Mouse (Mus musculus): Measurements from ENCODE around the gene Cacna1f.

Gene Cacna1f

GRCm38 (mm10) chrX:7632560-7632959, 25.7 kb downstream of the Cacna1f start:
- no peak for DNase-seq (ENCODE audit: low read depth)

DNA sequence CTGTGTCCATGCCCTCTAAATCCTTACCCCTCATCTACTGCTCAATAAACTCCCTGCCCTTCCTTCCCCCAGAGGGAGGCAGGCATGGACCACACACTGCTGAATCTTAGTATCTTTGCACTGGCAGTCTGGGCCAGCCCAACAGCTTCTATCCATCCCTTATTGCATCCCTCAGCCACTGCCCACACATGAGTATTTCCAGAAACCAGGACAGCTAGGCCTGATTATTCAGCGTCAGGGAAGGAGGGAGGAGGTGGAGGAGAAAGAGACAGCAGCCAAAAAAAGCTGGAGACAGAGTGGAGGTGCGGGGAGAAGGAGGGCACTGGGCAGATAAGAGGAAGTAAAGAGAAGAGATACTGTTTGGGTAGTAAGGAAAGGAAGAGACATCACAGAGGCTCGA, 28.2 kb downstream of the Cacna1f start:
- no peak for DNase-seq (ENCODE audit: low read depth)

- DNase-seq (ENCODE audit: low read depth): peak; percentile 58
Measured at GRCm38 (mm10) chrX:7638401-7639091, 31.7 kb downstream of the Cacna1f start, which contains the start of gene Syp. Syp (plus strand) TSS chrX:7638471.

DNA sequence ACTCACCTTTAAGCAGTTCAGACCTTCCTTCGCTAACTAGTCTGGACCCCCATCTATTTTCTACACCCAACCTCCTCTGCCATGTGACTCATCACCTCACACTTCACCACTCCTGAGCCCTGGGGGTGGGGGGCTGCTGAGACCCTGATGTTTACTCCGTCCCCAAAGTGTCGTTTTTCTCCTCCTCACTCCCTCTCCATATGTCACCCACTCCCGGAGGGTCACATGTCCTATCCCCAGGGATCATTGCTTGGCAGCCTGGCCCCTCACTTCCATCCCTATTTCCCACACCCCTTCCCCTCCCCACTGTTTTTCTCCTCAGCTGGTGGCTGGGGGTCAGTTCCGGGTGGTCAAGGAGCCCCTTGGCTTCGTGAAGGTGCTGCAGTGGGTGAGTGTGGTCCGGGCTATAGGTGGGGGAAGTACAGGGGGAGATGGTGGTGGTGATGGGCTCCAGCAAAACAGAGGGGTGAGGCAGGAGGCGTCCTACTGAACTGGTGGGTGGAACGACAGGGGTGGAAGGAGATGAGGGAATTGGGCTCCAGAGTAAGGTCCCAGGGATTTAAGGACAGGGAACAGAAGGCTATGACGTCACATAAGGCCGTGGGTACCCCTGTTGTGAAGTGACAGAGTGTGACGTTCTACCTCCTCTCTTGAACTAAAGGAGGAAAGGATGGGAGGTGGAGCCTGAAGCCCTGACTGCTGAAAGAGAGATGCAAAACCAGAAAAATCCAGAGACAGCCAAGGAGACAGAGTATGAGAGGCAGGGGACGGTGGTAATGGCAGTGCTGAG, 32.8 kb downstream of the Cacna1f start:
- DNase-seq (ENCODE audit: low read depth): no peak

DNA sequence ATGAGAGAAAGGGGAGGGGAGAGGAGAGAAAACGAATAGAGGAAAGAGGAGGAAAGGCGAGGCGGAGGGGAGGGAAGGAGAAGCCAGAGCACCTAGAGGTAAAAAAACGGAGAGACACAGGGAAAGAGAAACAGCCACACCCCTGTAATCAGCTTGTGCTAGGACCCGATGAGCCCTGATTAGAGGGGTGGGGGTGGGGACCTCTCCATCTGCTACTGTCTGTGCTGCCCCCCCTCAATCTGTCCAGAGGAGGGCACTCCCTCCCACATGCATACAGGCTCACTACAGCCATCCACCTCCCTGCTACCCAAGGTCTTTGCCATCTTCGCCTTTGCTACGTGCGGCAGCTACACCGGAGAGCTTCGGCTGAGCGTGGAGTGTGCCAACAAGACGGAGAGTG, 33.9 kb downstream of the Cacna1f start:
- DNase-seq (ENCODE audit: low read depth): no peak

DNA sequence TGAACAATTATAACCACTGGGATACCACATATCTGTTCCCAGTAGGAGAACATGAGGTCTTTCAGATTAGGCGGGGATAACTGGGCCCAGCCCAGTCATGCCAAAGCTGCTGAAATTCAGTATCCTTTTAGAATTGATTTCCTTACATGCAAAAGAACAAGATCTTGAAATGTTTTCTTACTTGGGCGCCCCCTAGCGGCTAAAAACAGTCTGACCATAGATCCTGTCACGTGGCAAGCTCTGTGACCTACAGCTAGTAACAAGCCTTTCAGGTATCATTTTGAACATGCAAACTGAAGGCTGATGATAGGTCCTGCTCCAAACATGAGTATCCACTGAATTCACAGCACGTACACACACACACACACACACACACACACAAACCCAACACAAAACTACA, 38.5 kb downstream of the Cacna1f start:
- peak; percentile 69 for DNase-seq (ENCODE audit: low read depth)

DNA sequence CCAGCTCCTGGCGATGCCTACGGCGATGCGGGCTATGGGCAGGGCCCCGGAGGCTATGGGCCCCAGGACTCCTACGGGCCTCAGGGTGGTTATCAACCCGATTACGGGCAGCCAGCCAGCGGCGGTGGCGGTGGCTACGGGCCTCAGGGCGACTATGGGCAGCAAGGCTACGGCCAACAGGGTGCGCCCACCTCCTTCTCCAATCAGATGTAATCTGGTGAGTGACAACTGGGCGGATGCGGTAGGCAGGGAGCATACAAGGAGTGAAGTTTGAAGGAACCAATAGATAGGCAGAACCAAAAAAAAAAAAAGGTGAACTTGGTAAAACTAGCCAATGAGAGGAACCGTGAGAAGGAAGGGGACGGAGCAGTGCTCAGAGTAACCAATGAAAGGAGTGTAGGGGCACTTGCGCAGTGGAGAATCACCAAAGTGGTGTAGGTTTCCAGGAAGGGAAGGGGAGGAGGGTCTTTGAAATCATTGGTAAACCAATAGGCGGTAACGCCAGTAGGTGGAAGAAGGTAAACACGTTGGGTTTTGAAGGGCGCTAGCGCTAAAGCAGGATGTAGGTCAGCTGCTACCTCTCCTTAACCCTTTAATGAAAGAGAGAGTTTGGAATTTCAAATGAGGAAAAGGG, 41.9 kb downstream of the Cacna1f start:
- DNase-seq (ENCODE audit: low read depth): peak; percentile 59

- no peak for DNase-seq (ENCODE audit: low read depth)
Measured at GRCm38 (mm10) chrX:7657221-7657639, 50.3 kb downstream of the Cacna1f start, which contains the start of gene Prickle3. Prickle3 (plus strand) TSS chrX:7657260.

DNA sequence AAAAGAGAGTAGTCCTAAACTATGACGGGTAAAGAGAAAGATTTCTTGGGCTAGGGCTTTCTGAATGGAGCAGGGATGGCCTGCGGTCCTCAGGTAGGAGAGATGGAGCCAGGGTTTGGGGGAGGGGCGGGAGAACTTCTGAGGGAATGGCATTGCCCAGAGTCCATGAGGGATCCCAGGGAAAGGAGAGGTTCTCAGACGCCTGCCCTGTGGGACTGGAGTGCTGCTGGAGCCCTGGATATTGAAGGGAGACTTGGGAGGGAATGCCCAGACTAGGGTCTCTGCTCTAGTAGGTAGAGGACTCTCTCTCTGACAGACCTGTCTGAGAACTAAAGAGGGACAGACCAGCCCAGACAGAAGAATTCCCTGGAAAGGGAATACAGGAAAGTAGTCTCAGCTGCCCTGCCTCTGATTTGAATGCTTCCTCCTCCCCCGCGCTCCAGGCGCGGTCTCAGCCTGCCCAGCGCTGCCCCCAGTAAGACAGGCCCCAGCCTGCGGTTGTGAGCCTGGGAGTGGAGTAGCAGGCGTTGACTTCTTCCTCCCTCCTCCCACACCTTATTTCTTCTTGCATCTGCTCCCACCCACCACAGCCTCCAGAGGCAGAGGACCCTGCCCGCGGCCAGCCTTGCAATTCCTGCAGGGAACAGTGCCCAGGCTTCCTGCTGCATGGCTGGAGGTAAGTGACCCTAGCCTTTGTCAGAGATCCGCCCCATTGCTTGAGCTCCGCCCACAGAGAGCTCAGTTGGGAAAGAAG, 51.3 kb downstream of the Cacna1f start:
- DNase-seq (ENCODE audit: low read depth): no peak

DNA sequence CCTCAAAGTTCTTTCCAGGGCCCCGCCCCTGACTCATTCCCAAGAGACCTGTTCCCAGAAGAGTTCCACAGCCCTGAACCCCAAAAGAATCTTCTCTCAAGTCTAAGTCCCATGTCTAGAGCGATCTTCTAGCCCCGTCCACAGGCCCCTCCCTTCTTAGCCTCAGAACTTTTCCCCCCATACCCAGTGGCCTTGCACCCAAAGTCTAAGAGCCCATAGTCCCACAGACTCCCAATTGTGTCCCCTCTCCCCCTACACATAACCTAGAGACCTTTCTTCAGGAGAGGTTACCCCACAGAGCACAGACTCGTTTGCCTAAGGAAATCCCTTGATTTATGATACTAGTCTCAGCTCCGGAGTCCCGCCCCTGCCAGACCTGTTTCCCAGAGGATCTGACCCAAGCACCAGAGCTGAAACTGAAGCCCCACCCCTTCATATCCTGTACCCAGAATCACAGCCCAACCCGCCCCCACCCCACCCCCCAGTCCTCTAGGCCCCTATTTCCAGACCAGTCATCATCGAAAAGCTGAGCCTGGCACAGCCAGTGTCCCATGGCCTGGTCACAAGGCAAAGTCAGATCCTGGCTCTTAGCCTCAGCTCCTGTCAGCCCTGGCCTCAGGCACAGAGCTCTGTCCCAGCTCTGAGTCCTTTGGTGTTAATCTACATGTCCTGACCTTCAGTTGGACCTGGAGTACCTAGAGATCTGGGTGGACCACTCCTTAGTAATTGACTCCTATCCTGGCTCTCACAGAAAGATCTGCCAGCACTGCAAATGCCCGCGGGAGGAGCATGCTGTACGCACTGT, 52.1 kb downstream of the Cacna1f start:
- DNase-seq (ENCODE audit: low read depth): no peak

- no peak for DNase-seq (ENCODE audit: low read depth)
Measured at GRCm38 (mm10) chrX:7661086-7661485, 54.2 kb downstream of the Cacna1f start.

DNA sequence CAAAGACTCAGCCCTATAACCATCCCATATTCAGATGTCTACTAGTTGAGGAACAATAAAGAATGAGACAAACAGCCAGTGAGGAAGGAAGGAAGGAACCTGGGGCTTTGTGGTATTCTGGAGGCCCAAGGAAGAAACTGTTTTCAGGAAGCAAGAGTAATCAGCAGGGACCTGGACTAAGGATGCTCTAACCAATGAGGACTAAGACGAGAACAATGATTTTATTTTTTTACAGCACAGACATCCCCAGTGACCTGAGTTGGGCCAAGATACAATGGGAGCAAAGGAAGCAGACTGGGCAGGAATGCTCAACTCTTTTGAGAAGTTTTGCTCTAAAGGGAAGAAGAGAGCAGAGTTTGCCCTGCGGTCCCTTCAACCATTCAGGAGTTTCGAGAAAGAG, 56.1 kb downstream of the Cacna1f start:
- DNase-seq (ENCODE audit: low read depth): no peak

DNA sequence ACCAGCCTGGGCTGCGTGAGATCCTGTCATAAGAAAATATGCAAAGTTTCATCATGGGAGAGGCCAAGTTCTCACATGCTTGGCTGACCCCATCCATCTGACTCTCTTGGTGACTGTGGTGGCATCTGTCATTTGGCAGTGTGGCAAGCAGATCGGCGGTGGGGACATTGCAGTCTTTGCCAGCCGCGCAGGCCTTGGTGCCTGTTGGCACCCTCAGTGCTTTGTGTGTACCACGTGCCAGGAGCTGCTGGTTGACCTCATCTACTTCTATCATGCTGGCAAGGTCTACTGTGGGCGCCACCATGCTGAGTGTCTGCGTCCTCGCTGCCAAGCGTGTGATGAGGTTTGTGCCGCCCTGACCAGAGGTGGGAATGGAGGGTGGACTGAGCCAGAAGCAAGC, 57.9 kb downstream of the Cacna1f start:
- DNase-seq (ENCODE audit: low read depth): no peak

DNA sequence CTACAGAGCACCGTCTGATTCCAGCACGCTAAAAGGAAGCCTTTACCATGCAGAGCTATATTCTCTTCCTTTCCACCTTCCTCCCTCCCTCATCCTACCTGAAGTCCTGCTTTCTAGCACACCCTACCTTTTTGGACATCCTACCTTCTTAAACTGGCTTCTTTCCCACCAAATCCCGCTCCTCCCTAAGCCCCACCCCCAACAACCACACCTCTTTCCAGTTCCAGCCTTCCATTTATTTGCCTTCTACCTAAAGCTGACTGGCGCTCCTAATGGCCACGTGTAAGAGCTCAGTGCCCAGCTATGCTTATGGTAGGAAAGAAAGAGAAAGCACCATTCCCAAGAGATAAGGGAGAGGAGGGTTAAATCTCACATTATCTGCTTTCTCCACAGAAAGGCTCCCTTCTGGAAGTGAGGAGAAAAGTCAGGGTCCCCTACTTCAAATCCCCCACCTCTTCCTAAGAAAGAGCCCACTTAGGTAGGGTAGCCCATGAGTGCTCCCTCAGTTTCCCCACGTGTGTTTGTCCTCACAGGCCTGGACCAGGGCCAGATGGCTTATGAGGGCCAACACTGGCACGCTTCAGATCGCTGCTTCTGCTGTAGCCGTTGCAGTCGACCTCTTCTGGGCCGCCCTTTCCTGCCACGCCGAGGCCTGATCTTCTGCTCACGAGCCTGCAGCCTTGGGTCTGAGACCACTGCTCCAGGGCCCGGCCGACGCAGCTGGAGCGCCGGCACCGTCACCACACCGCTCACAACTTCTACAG, 59.0 kb downstream of the Cacna1f start:
- DNase-seq (ENCODE audit: low read depth): no peak

GRCm38 (mm10) chrX:7670390-7670881, 63.6 kb downstream of the Cacna1f start:
- DNase-seq (ENCODE audit: low read depth): no peak

- DNase-seq (ENCODE audit: low read depth): no peak
Measured at GRCm38 (mm10) chrX:7670921-7671623, 64.2 kb downstream of the Cacna1f start, which contains the start of gene Plp2. Plp2 (minus strand) TSS chrX:7671390.

- DNase-seq (ENCODE audit: low read depth): no peak
Measured at GRCm38 (mm10) chrX:7672739-7673138, 65.9 kb downstream of the Cacna1f start.

GRCm38 (mm10) chrX:7673578-7674281, 66.8 kb downstream of the Cacna1f start:
- DNase-seq (ENCODE audit: low read depth): no peak

Data from c-Kit-positive CD71-negative TER-119-negative erythroid progenitor cells, embryonic 14.5 days (primary cell).